Mouse (Mus musculus): Measurements from ENCODE around the gene Xrcc3. TPM values are rescaled to one million over a fixed set of nuclear protein-coding genes. Genes with fewer than 3 reads are reported as not detected.

The Xrcc3 gene
- polyA plus RNA-seq, 1 experiment from 2014 or later = 20.3 TPM

GRCm38 (mm10) chr12:111794102-111794501 lies 19.6 kb downstream of the Xrcc3 start:
- no peaks in the 10 kb centered on the region for H3K27me3 ChIP-seq (ENCODE audit: control insufficient read depth, insufficient read depth, low read length)
- no peaks in the 10 kb centered on the region for H3K4me1 ChIP-seq (ENCODE audit: control insufficient read depth, insufficient read depth, low read length)
- no peak overlapping the region for H3K4me3 ChIP-seq (ENCODE audit: low read length)
- no peak overlapping the region for H3K27ac ChIP-seq (ENCODE audit: low read depth, low read length)
- H3K9ac ChIP-seq (ENCODE audit: low read depth, low read length) = no peak overlapping the region
- ATAC-seq (ENCODE audit: low FRiP score, low TSS enrichment) = no peak
- H3K9me3 ChIP-seq (ENCODE audit: control insufficient read depth, low read length) = no peaks in the 10 kb centered on the region
- WGBS = 72% methylated on average over 22 of the region's 22 CpGs
- peaks cover 88% of the 10 kb centered on the region for H3K36me3 ChIP-seq (ENCODE audit: control insufficient read depth, insufficient read depth, low read length)
- no peak overlapping the region for H3K4me2 ChIP-seq (replicated peaks; ENCODE audit: low read depth, low read length)

GRCm38 (mm10) chr12:111791474-111792104 lies 22.1 kb downstream of the Xrcc3 start:
- Histone ChIP-seq H3K4me2 (replicated peaks; ENCODE audit: low read depth, low read length) (no peak overlapping the region), H3K4me3 (ENCODE audit: low read length) (no peak overlapping the region), H3K27ac (ENCODE audit: low read depth, low read length) (no peak overlapping the region), H3K36me3 (ENCODE audit: control insufficient read depth, insufficient read depth, low read length) (peaks cover 93% of the 10 kb centered on the region), H3K9ac (ENCODE audit: low read depth, low read length) (no peak overlapping the region), H3K9me3 (ENCODE audit: control insufficient read depth, low read length) (no peaks in the 10 kb centered on the region), H3K27me3 (ENCODE audit: control insufficient read depth, insufficient read depth, low read length) (no peaks in the 10 kb centered on the region), H3K4me1 (ENCODE audit: control insufficient read depth, insufficient read depth, low read length) (no peaks in the 10 kb centered on the region)
- 93% methylated on average over 13 of the region's 13 CpGs for WGBS
- ATAC-seq (ENCODE audit: low FRiP score, low TSS enrichment) = no peak

DNA sequence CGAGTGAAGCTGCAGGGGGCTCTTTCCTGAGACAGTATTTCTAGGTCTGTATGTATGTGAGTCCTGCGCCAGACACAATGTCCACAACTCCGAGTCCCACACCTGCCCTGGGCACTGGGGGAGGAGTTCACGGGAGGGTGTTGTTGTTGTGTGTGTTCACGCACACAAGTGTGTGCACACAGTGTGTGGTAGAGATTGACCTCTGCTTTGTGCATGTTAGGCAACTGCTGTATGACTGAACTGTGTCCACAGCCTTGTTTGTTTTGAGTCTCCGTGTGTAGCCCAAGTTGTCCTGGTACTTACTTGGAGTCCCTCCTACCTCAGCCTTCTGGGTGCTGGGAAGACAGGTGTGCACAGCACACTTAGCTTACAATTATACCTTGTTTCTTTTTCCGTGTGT lies 23.0 kb downstream of the Xrcc3 start:
- peaks cover 95% of the 10 kb centered on the region for H3K36me3 ChIP-seq (ENCODE audit: control insufficient read depth, insufficient read depth, low read length)
- 91% methylated on average over 7 of the region's 7 CpGs for WGBS
- H3K9ac ChIP-seq (ENCODE audit: low read depth, low read length) = no peak overlapping the region
- no peak overlapping the region for H3K27ac ChIP-seq (ENCODE audit: low read depth, low read length)
- no peaks in the 10 kb centered on the region for H3K27me3 ChIP-seq (ENCODE audit: control insufficient read depth, insufficient read depth, low read length)
- no peak overlapping the region for H3K4me3 ChIP-seq (ENCODE audit: low read length)
- ATAC-seq (ENCODE audit: low FRiP score, low TSS enrichment) = no peak
- H3K4me1 ChIP-seq (ENCODE audit: control insufficient read depth, insufficient read depth, low read length) = no peaks in the 10 kb centered on the region
- H3K9me3 ChIP-seq (ENCODE audit: control insufficient read depth, low read length) = no peaks in the 10 kb centered on the region
- no peak overlapping the region for H3K4me2 ChIP-seq (replicated peaks; ENCODE audit: low read depth, low read length)

DNA sequence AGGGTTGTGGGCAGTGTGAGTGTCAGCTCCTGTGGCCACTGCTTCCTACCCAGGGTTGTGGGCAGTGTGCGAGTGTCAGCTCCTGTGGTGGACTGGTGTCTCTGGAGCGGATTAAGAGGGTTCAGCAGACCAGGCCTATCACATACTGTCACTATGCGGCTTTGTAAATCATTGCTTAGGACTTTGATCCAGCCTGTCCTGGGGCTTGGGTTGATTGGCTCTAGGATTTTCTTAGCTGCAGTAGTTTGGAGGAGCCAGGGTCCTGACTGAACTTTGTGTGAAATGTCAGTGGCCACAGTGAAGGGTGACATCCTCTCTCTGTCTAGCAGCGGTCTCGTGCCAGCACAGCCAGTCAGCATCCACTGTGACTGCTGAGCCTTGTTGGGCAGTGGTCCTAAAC lies 23.6 kb downstream of the Xrcc3 start:
- Histone ChIP-seq H3K27ac (ENCODE audit: low read depth, low read length) (0 out of 2 replicates have a peak overlapping the region, but pooled peaks have one; percentile 11), H3K9me3 (ENCODE audit: control insufficient read depth, low read length) (no peaks in the 10 kb centered on the region), H3K4me1 (ENCODE audit: control insufficient read depth, insufficient read depth, low read length) (no peaks in the 10 kb centered on the region), H3K27me3 (ENCODE audit: control insufficient read depth, insufficient read depth, low read length) (no peaks in the 10 kb centered on the region), H3K36me3 (ENCODE audit: control insufficient read depth, insufficient read depth, low read length) (peaks cover 94% of the 10 kb centered on the region), H3K4me2 (replicated peaks; ENCODE audit: low read depth, low read length) (no peak overlapping the region), H3K4me3 (ENCODE audit: low read length) (no peak overlapping the region), H3K9ac (ENCODE audit: low read depth, low read length) (no peak overlapping the region)
- WGBS = 94% methylated on average over 5 of the region's 5 CpGs
- ATAC-seq (ENCODE audit: low FRiP score, low TSS enrichment) = no peak; the same call in 1 of the 2 replicates

DNA sequence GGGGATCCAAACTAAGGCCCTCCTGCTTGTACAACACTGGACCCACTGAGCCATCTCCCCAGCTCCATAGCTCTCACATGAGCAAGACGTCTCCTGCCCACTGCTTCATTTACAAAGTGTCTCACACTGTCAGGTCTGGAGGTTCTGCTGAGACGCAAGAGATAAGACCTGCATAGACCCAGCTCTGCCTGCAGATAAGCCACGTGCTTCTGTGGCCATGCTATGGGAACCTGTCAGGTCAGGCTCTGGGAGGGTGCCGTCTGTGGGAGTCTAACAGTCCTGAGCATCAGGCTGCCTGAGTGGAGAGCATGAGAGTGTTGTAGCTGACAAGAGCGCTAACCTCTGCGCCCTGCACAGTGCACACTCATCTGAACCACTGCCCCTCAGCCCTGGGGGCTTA lies 26.7 kb downstream of the Xrcc3 start:
- H3K4me2 ChIP-seq (replicated peaks; ENCODE audit: low read depth, low read length) = no peak overlapping the region
- no peak overlapping the region for H3K9ac ChIP-seq (ENCODE audit: low read depth, low read length)
- no peaks in the 10 kb centered on the region for H3K27me3 ChIP-seq (ENCODE audit: control insufficient read depth, insufficient read depth, low read length)
- no peak overlapping the region for H3K4me3 ChIP-seq (ENCODE audit: low read length)
- peaks cover 88% of the 10 kb centered on the region for H3K36me3 ChIP-seq (ENCODE audit: control insufficient read depth, insufficient read depth, low read length)
- H3K4me1 ChIP-seq (ENCODE audit: control insufficient read depth, insufficient read depth, low read length) = no peaks in the 10 kb centered on the region
- WGBS = 96% methylated on average over 6 of the region's 6 CpGs
- H3K9me3 ChIP-seq (ENCODE audit: control insufficient read depth, low read length) = no peaks in the 10 kb centered on the region
- no peak overlapping the region for H3K27ac ChIP-seq (ENCODE audit: low read depth, low read length)
- ATAC-seq (ENCODE audit: low FRiP score, low TSS enrichment) = 0 out of 2 replicates have a peak, but pooled peaks have one; percentile 37

GRCm38 (mm10) chr12:111785174-111785573 lies 28.5 kb downstream of the Xrcc3 start:
- H3K36me3 ChIP-seq (ENCODE audit: control insufficient read depth, insufficient read depth, low read length) = peaks cover 88% of the 10 kb centered on the region

GRCm38 (mm10) chr12:111779544-111779943 lies 34.1 kb downstream of the Xrcc3 start:
- Histone ChIP-seq H3K4me1 (ENCODE audit: control insufficient read depth, insufficient read depth, low read length) (no peaks in the 10 kb centered on the region), H3K27ac (ENCODE audit: low read depth, low read length) (no peak overlapping the region), H3K4me3 (ENCODE audit: low read length) (no peak overlapping the region), H3K9ac (ENCODE audit: low read depth, low read length) (no peak overlapping the region), H3K36me3 (ENCODE audit: control insufficient read depth, insufficient read depth, low read length) (peaks cover 94% of the 10 kb centered on the region), H3K27me3 (ENCODE audit: control insufficient read depth, insufficient read depth, low read length) (no peaks in the 10 kb centered on the region), H3K4me2 (replicated peaks; ENCODE audit: low read depth, low read length) (no peak overlapping the region), H3K9me3 (ENCODE audit: control insufficient read depth, low read length) (0 out of 2 replicates have a peak, but pooled peaks cover 4% of the 10 kb centered on the region)
- ATAC-seq (ENCODE audit: low FRiP score, low TSS enrichment) = no peak
- WGBS = 92% methylated on average over 1 of the region's 1 CpGs

More at GRCm38 (mm10) chr12:111785174-111785573, 28.5 kb downstream of the Xrcc3 start:
- Histone ChIP-seq H3K27ac (ENCODE audit: low read depth, low read length) (no peak overlapping the region), H3K4me2 (replicated peaks; ENCODE audit: low read depth, low read length) (no peak overlapping the region), H3K9me3 (ENCODE audit: control insufficient read depth, low read length) (no peaks in the 10 kb centered on the region), H3K27me3 (ENCODE audit: control insufficient read depth, insufficient read depth, low read length) (no peaks in the 10 kb centered on the region), H3K4me1 (ENCODE audit: control insufficient read depth, insufficient read depth, low read length) (no peaks in the 10 kb centered on the region), H3K9ac (ENCODE audit: low read depth, low read length) (no peak overlapping the region), H3K4me3 (ENCODE audit: low read length) (no peak overlapping the region)
- ATAC-seq (ENCODE audit: low FRiP score, low TSS enrichment) = no peak
- 75% methylated on average over 14 of the region's 15 CpGs for WGBS

- H3K9ac ChIP-seq (ENCODE audit: low read depth, low read length) = no peak overlapping the region
- H3K27me3 ChIP-seq (ENCODE audit: control insufficient read depth, insufficient read depth, low read length) = no peaks in the 10 kb centered on the region
- H3K36me3 ChIP-seq (ENCODE audit: control insufficient read depth, insufficient read depth, low read length) = peaks cover 98% of the 10 kb centered on the region
- H3K9me3 ChIP-seq (ENCODE audit: control insufficient read depth, low read length) = 0 out of 2 replicates have a peak, but pooled peaks cover 4% of the 10 kb centered on the region
- WGBS = 85% methylated on average over 13 of the region's 13 CpGs
- ATAC-seq (ENCODE audit: low FRiP score, low TSS enrichment) = no peak
- H3K4me2 ChIP-seq (replicated peaks; ENCODE audit: low read depth, low read length) = no peak overlapping the region
- H3K27ac ChIP-seq (ENCODE audit: low read depth, low read length) = no peak overlapping the region
- no peaks in the 10 kb centered on the region for H3K4me1 ChIP-seq (ENCODE audit: control insufficient read depth, insufficient read depth, low read length)
- H3K4me3 ChIP-seq (ENCODE audit: low read length) = no peak overlapping the region
Measured at GRCm38 (mm10) chr12:111777919-111778318, 35.8 kb downstream of the Xrcc3 start.

DNA sequence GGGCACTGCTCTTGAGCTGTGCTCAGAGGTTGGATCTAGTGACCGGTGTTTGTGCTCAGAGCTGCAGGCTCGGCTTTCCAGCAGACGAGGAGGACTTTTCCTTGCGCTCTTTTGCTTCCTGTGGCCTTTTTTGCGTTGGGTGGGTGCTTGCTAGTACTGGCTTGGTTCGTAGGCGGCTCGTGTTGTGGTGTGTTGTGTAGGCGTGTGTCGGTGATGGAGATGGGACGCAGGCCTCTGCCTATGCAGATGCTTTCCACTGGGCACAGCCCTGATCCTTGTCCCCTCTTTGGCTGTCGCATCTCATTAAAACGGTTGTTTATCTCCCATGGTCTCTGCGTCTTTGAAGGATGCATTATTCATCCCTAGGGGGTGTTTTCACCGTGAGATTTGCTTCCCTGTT lies 38.8 kb downstream of the Xrcc3 start:
- 83% methylated on average over 15 of the region's 15 CpGs for WGBS
- Histone ChIP-seq H3K4me1 (ENCODE audit: control insufficient read depth, insufficient read depth, low read length) (peaks cover under 1% of the 10 kb centered on the region; the same call in 1 of the 2 replicates), H3K27me3 (ENCODE audit: control insufficient read depth, insufficient read depth, low read length) (no peaks in the 10 kb centered on the region), H3K4me3 (ENCODE audit: low read length) (no peak overlapping the region), H3K9ac (ENCODE audit: low read depth, low read length) (no peak overlapping the region), H3K9me3 (ENCODE audit: control insufficient read depth, low read length) (0 out of 2 replicates have a peak, but pooled peaks cover 4% of the 10 kb centered on the region), H3K27ac (ENCODE audit: low read depth, low read length) (no peak overlapping the region), H3K4me2 (replicated peaks; ENCODE audit: low read depth, low read length) (no peak overlapping the region), H3K36me3 (ENCODE audit: control insufficient read depth, insufficient read depth, low read length) (peaks cover 76% of the 10 kb centered on the region)
- ATAC-seq (ENCODE audit: low FRiP score, low TSS enrichment) = no peak

All from kidney, embryonic 14.5 days (tissue).